Mouse (Mus musculus) adrenal gland, adult 10 weeks (tissue): ENCODE measurements around the gene Commd2. TPM values are rescaled to one million over a fixed set of nuclear protein-coding genes. Genes with fewer than 3 reads are reported as not detected.

Experiments
- polyA plus RNA-seq: library from polyadenylated mRNA; stranded (reverse); fragments of 350-450 nt; fragmentation: Illumina TruSeq; extraction: RNeasy Lipid Tissue Mini Kit (QIAGEN cat#74804); gene quantifications from one replicate; pipeline ENCODE4 v1.2.3, GENCODE M21; 2014; ENCODE audit warnings: low read depth, low replicate concordance

Commd2 gene
- polyA plus RNA-seq = 17.1 TPM

GRCm38 (mm10) chr3:57651231-57651864 lies at the start of gene Commd2:
TSS of gene Commd2 (minus strand) at chr3:57651715.

GRCm38 (mm10) chr3:57692719-57693118 lies 41.2 kb upstream of the Commd2 start, which contains the start of gene Ankub1:
TSS of gene Ankub1 (minus strand) at chr3:57692799.

Other genes starting within 250 kb of the Commd2 start
- 1.0 TPM for gene Tm4sf4, start 226.4 kb downstream of the Commd2 start, polyA plus RNA-seq
- 81.1 TPM for gene Wwtr1, start 75.8 kb downstream of the Commd2 start, polyA plus RNA-seq
- not detected for gene Ankub1, start 41.1 kb upstream of the Commd2 start, polyA plus RNA-seq
- 479 TPM for gene Rnf13, start 84.3 kb upstream of the Commd2 start, polyA plus RNA-seq
- gene Pfn2, start 196.4 kb upstream of the Commd2 start, polyA plus RNA-seq = 230 TPM